Mouse (Mus musculus): ENCODE results near the gene Kcns3. TPM values are rescaled to one million over a fixed set of nuclear protein-coding genes. Genes with fewer than 3 reads are reported as not detected.

Gene Kcns3
- polyA plus RNA-seq, 1 experiment = not detected

- Histone ChIP-seq H3K27me3 (ENCODE audit: control insufficient read depth, insufficient read depth, insufficient read length) (no peaks in the 10 kb centered on the region), H3ac (ENCODE audit: control insufficient read depth, insufficient read length) (no peak overlapping the region), H3K4me2 (ENCODE audit: low read depth) (no peak overlapping the region), H3K79me2 (ENCODE audit: control insufficient read depth, insufficient read depth) (no peaks in the 10 kb centered on the region), H3K4me3 (no peak overlapping the region), H3K36me3 (ENCODE audit: control insufficient read depth, insufficient read depth) (no peaks in the 10 kb centered on the region)
- TF ChIP-seq TCF3 (IDR thresholded peaks at IDR 0.05; ENCODE audit: insufficient read length, low read depth) = no peak
- TF ChIP-seq E2F4 (IDR thresholded peaks at IDR 0.05; ENCODE audit: insufficient read depth) = no peak
- no peak for TF ChIP-seq REST (IDR thresholded peaks at IDR 0.05; ENCODE audit: insufficient read depth, insufficient read length)
- no peak for TF ChIP-seq SRF (IDR thresholded peaks at IDR 0.05; ENCODE audit: control insufficient read depth, insufficient read length, low read depth)
- TF ChIP-seq TCF12 (IDR thresholded peaks at IDR 0.05; ENCODE audit: insufficient read depth, poor library complexity, severe bottlenecking) = no peak
- no peak for TF ChIP-seq MYOG (IDR thresholded peaks at IDR 0.05; ENCODE audit: control insufficient read depth in 1 of 3, insufficient read depth in 1 of 3, insufficient read length in 2 of 3, low read depth in 2 of 3)
- no peak for TF ChIP-seq MYOD1 (IDR thresholded peaks at IDR 0.05; ENCODE audit: control insufficient read depth in 1 of 3, insufficient read length in 2 of 3, low read depth in 2 of 3)
- TF ChIP-seq MAX (IDR thresholded peaks at IDR 0.05; ENCODE audit: low read depth) = no peak
- no peak for TF ChIP-seq POLR2A (IDR thresholded peaks at IDR 0.05; ENCODE audit: insufficient read length, low read depth)
Observed at GRCm38 (mm10) chr12:11155123-11155522, 4.3 kb upstream of the Kcns3 start.

- TF ChIP-seq TCF12 (IDR thresholded peaks at IDR 0.05; ENCODE audit: insufficient read depth, poor library complexity, severe bottlenecking) (no peak), REST (IDR thresholded peaks at IDR 0.05; ENCODE audit: insufficient read depth, insufficient read length) (no peak), MYOG (IDR thresholded peaks at IDR 0.05; ENCODE audit: control insufficient read depth in 1 of 3, insufficient read depth in 1 of 3, insufficient read length in 2 of 3, low read depth in 2 of 3) (no peak), SRF (IDR thresholded peaks at IDR 0.05; ENCODE audit: control insufficient read depth, insufficient read length, low read depth) (no peak), POLR2A (IDR thresholded peaks at IDR 0.05; ENCODE audit: insufficient read length, low read depth) (no peak), TCF3 (IDR thresholded peaks at IDR 0.05; ENCODE audit: insufficient read length, low read depth) (no peak), USF1 (IDR thresholded peaks at IDR 0.05; ENCODE audit: low read depth) (no peak), MAX (IDR thresholded peaks at IDR 0.05; ENCODE audit: low read depth) (no peak), CEBPB (IDR thresholded peaks at IDR 0.05; ENCODE audit: insufficient read depth, poor library complexity, severe bottlenecking) (no peak), POLR2AphosphoS2 (IDR thresholded peaks at IDR 0.05; ENCODE audit: insufficient read length, low read depth) (no peak), MYOD1 (IDR thresholded peaks at IDR 0.05; ENCODE audit: control insufficient read depth in 1 of 3, insufficient read length in 2 of 3, low read depth in 2 of 3) (no peak), E2F4 (IDR thresholded peaks at IDR 0.05; ENCODE audit: insufficient read depth) (no peak)
- Histone ChIP-seq H3K27me3 (ENCODE audit: control insufficient read depth, insufficient read depth, insufficient read length) (no peaks in the 10 kb centered on the region), H3K4me3 (no peak overlapping the region), H3K36me3 (ENCODE audit: control insufficient read depth, insufficient read depth) (no peaks in the 10 kb centered on the region), H3K4me2 (ENCODE audit: low read depth) (no peak overlapping the region), H3K79me2 (ENCODE audit: control insufficient read depth, insufficient read depth) (no peaks in the 10 kb centered on the region), H3ac (ENCODE audit: control insufficient read depth, insufficient read length) (no peak overlapping the region)
Observed at GRCm38 (mm10) chr12:11153587-11153986, 2.7 kb upstream of the Kcns3 start.

- Histone ChIP-seq H3ac (ENCODE audit: control insufficient read depth, insufficient read length) (no peak overlapping the region), H3K36me3 (ENCODE audit: control insufficient read depth, insufficient read depth) (no peaks in the 10 kb centered on the region), H3K4me2 (ENCODE audit: low read depth) (no peak overlapping the region), H3K4me3 (no peak overlapping the region), H3K79me2 (ENCODE audit: control insufficient read depth, insufficient read depth) (no peaks in the 10 kb centered on the region), H3K27me3 (ENCODE audit: control insufficient read depth, insufficient read depth, insufficient read length) (no peaks in the 10 kb centered on the region)
- TF ChIP-seq USF1 (IDR thresholded peaks at IDR 0.05; ENCODE audit: low read depth) (no peak), MAX (IDR thresholded peaks at IDR 0.05; ENCODE audit: low read depth) (no peak), TCF12 (IDR thresholded peaks at IDR 0.05; ENCODE audit: insufficient read depth, poor library complexity, severe bottlenecking) (no peak), TCF3 (IDR thresholded peaks at IDR 0.05; ENCODE audit: insufficient read length, low read depth) (no peak), POLR2A (IDR thresholded peaks at IDR 0.05; ENCODE audit: insufficient read length, low read depth) (no peak)
Observed at GRCm38 (mm10) chr12:11150192-11150935, 492 bp downstream of the Kcns3 start.

- H3ac ChIP-seq (ENCODE audit: control insufficient read depth, insufficient read length) = no peak overlapping the region
- no peak overlapping the region for H3K4me2 ChIP-seq (ENCODE audit: low read depth)
- H3K79me2 ChIP-seq (ENCODE audit: control insufficient read depth, insufficient read depth) = no peaks in the 10 kb centered on the region
- no peaks in the 10 kb centered on the region for H3K36me3 ChIP-seq (ENCODE audit: control insufficient read depth, insufficient read depth)
- TF ChIP-seq POLR2A (IDR thresholded peaks at IDR 0.05; ENCODE audit: insufficient read length, low read depth) = no peak
- no peak for TF ChIP-seq MYOD1 (IDR thresholded peaks at IDR 0.05; ENCODE audit: control insufficient read depth in 1 of 3, insufficient read length in 2 of 3, low read depth in 2 of 3)
- no peak for TF ChIP-seq SRF (IDR thresholded peaks at IDR 0.05; ENCODE audit: control insufficient read depth, insufficient read length, low read depth)
- TF ChIP-seq REST (IDR thresholded peaks at IDR 0.05; ENCODE audit: insufficient read depth, insufficient read length) = no peak
- no peak for TF ChIP-seq CEBPB (IDR thresholded peaks at IDR 0.05; ENCODE audit: insufficient read depth, poor library complexity, severe bottlenecking)
- TF ChIP-seq TCF3 (IDR thresholded peaks at IDR 0.05; ENCODE audit: insufficient read length, low read depth) = no peak
- TF ChIP-seq POLR2AphosphoS2 (IDR thresholded peaks at IDR 0.05; ENCODE audit: insufficient read length, low read depth) = no peak
- TF ChIP-seq E2F4 (IDR thresholded peaks at IDR 0.05; ENCODE audit: insufficient read depth) = no peak
- TF ChIP-seq MYOG (IDR thresholded peaks at IDR 0.05; ENCODE audit: control insufficient read depth in 1 of 3, insufficient read depth in 1 of 3, insufficient read length in 2 of 3, low read depth in 2 of 3) = no peak
- TF ChIP-seq MAX (IDR thresholded peaks at IDR 0.05; ENCODE audit: low read depth) = no peak
- no peak overlapping the region for H3K4me3 ChIP-seq
- no peaks in the 10 kb centered on the region for H3K27me3 ChIP-seq (ENCODE audit: control insufficient read depth, insufficient read depth, insufficient read length)
Observed at GRCm38 (mm10) chr12:11149421-11150191, 1.2 kb downstream of the Kcns3 start.

Measured in myocyte (in vitro differentiated cells).